Mouse (Mus musculus) lung, postnatal 4 days (tissue): ENCODE results near the gene L3mbtl4.
"Not testable (repeated sequence)": the region's sequence is repeated elsewhere in the genome, so short reads cannot be mapped to it uniquely, and the experiment has no call there.

Source experiments
- DNase-seq, 2 experiments: peaks; one replicate each; pipeline ENCODE4 v3.0.0; 2021

L3mbtl4 gene

DNA sequence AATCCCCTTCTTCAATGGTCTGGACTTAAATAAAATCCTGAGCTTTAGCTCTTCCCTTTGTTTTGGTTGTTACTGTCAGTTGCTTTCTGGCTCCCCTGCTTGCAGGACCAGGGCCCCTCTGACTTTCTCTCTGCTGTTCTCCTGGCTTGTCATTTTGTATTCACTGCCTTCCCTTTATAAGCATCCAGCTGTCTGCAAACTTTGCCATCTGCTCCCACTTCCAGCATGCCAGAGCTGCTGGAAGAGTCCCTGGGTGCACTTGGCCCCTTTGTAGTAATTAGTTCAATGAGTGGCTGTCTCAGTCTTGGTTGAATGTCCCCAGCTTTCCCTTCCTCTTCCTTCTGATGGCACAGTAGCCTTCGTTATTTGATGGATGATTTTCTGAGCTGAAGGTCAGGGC lies 132.4 kb downstream of the L3mbtl4 start:
- DNase-seq = no peak

GRCm38 (mm10) chr17:68407121-68407520 lies 133.5 kb downstream of the L3mbtl4 start:
- DNase-seq = not testable (repeated sequence)

GRCm38 (mm10) chr17:68422663-68423498 lies 149.3 kb downstream of the L3mbtl4 start:
- DNase-seq = no peak

DNA sequence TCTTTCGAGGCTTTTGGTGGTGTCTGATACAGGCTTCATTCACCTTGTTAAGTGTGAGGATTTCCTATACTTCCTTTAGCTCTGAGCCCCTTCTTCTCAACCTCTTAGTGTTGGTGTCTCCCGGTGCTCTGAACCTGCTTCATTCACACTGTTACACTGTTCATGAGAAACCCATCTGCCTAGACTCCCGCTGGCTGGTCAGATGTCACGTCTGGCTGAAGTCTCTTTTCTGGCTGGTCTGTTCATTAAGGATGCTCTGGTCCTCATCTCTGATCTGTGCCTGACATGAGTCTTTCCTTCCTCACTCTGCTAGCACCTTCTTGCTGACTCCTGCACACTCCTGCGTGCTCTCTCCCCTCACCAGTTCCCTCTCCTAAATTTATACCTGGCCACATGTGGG lies 160.0 kb downstream of the L3mbtl4 start:
- DNase-seq = no peak

- no peak for DNase-seq
These were observed 177.3 kb downstream of the L3mbtl4 start for GRCm38 (mm10) chr17:68450921-68451320.

- no peak for DNase-seq
These were observed 187.9 kb downstream of the L3mbtl4 start for GRCm38 (mm10) chr17:68461471-68461870.

DNA sequence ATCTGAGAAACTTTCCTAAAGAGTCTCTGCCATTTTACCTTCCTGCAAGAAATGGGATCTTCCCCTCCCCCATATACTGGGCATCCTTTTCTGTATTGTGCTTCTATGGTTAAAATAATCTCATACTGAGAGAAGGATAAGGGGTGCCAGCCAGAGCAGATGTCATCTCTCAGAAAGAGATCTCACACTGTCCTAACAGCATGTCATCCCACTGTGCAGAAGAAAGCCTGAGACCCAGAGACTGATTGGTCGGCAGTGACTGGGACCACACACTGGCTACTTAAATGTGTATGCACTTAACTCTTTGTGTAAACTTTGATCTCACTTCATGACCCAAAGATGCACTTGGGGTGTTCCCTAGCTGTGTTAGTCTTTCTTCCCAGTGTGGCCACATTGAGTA lies 193.7 kb downstream of the L3mbtl4 start:
- no peak for DNase-seq

DNA sequence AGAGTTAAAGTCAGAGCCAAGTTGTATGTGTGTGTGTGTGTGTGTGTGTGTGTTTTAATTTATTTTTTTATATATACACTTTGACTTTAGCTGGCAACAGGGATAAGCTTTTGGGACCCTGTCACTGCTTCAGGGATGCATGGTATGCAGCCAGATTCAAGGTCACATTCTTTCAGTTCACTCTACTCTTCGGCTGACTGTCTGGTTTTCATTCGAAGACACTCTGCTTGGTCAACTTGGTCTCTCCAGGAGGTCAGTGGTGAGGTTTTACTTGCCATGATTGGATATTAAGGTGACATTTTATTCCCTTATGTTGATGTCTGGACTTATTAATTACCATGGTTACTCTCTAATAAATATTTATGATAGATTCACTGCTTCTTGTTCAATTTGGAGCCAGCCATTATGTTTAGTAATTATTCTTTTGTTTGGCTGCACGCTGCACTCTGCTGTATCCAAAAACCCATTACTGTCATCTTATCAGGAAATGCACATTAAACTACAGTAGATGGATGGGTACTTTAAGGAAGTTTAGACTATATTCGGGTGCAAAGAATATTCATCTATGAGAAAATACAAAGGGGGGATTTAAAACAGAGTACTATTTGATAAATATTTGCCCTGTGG lies 216.6 kb downstream of the L3mbtl4 start:
- no peak for DNase-seq

DNA sequence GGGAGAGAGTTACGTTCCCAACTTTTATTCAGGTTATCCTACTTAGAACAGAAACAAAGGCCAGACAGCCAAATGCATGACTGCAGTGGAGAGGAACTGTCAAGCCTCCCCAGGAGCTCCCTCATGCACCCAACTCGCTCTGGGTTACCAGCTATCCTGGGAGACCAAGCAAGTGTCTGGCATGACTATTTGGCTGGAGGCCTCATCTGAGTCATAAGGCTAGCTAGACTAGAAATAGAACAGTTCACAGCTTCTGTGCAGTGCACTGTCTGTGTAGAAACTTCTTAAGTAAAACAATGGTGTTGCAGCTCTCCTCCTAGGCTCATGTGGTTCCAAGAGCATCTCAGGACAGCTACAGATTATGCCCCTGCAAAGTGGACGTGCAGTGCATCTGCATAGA lies 218.6 kb downstream of the L3mbtl4 start:
- no peak for DNase-seq

- not testable (repeated sequence) for DNase-seq
These were observed 229.4 kb downstream of the L3mbtl4 start for GRCm38 (mm10) chr17:68502998-68503397.

DNA sequence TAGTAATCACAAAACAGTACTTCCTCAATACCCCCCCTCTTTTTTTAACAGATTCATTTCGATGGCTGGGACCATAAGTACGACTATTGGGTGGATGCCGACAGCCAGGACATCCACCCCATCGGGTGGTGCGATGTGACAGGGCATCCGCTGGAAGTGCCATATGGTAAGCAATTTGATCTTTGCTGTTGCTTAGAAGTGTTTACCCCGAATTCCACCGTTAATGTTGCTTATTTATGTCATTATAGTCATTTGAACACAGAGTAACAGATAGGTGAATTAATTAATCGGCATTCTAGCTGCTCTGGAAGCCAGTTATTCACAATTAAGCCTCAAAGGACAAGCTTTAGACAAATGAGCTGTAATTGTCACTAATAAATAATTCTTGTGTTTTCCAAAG lies 286.1 kb downstream of the L3mbtl4 start:
- DNase-seq = no peak

- no peak for DNase-seq
These were observed 286.7 kb downstream of the L3mbtl4 start for GRCm38 (mm10) chr17:68560264-68560663.

GRCm38 (mm10) chr17:68571806-68572205 lies 298.2 kb downstream of the L3mbtl4 start:
- no peak for DNase-seq

- DNase-seq = no peak
These were observed 311.6 kb downstream of the L3mbtl4 start for GRCm38 (mm10) chr17:68585195-68585594.

GRCm38 (mm10) chr17:68591619-68592018 lies 318.0 kb downstream of the L3mbtl4 start:
- no peak for DNase-seq

DNA sequence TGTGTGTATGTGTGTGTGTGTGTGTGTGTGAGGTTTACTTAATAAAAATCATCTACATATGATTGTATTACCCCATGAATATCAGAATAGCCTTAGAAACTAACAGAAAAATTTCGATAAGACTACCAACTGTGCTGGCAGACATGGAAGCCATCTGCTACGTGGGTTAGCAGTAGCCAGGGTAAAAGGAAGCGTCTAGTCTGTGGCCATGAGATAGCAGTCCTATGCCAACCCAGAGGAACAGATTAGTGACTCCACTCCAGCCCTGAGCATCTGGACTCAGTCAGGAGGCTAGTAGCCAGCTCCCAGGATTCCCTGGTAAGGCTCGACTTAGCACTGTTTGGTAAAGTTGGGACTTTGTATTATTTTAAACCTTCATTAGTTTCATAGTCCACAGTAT lies 329.1 kb downstream of the L3mbtl4 start:
- DNase-seq = no peak

DNA sequence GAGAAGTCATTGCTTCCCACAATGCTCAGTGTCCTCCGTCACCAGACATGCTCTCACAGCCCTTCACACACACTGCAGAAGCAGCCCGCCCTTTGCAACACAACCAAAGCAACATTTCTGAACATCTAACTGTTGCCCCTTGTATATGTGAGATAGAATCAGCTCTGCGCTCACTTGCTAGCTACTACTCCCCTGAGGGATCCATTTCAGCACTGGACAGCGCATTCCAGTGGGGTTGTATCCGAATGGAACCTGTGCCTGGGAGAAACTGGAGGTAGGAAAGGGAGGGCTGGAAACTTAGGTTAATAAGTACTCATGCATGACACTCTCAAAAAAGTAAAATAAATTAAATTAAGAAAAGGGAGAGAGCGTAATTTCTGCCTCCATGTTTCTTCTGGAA lies 334.1 kb downstream of the L3mbtl4 start:
- no peak for DNase-seq

GRCm38 (mm10) chr17:68611247-68611646 lies 337.6 kb downstream of the L3mbtl4 start:
- DNase-seq = no peak

DNA sequence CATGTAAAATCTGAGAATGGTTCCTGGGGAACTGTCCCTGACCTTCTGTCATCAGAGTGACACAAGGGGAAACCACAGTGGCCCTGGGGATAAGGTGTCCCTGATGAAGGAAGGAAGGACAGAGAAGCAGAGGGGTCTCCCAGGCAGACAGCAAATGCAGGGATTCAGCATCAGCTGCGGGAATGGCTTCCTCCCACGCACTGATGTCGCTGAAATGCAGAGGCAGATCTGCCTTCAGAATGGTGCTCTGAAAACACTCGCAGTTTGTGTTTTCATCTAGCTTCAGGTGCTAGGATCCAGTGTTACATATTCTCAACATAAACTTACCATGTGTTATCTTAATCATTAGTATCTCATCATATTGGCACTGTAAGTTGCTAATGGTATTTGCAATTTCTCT lies 351.7 kb downstream of the L3mbtl4 start:
- DNase-seq = no peak

- no peak for DNase-seq
These were observed 356.2 kb downstream of the L3mbtl4 start for GRCm38 (mm10) chr17:68629631-68630426.

- no peak for DNase-seq
These were observed 357.8 kb downstream of the L3mbtl4 start for GRCm38 (mm10) chr17:68631396-68631795.

GRCm38 (mm10) chr17:68640187-68640586 lies 366.6 kb downstream of the L3mbtl4 start:
- no peak for DNase-seq

DNA sequence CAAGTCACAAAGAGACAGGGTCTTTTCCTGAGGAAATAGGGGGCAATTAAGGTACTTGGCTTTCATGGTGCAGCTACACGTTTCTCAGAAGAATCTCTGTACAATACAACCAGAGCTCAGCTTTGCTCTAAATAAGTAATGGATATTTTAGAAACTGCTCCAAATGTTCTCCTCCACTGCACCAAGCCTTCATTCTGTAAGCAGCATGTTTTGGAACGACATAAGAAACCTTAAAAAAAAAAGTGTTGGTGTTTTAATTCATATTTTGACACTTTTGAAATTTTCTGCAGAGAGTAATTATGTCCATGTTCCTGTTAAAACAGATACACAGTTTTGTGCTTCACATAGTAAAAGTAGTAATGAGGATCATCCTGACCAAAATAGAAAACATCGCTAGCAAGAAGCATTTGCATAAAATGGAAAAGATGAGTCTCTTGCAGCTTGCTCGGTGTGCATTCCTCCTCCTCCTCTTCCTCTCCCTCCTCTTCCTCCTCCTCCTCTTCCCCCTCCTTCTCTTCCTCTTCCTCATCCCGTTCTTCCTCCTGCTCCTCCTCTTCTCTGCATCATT lies 369.0 kb downstream of the L3mbtl4 start:
- DNase-seq = no peak
